Mouse (Mus musculus): ENCODE measurements around the gene Fndc8. TPM values are rescaled to one million over a fixed set of nuclear protein-coding genes. Genes with fewer than 3 reads are reported as not detected.

The Fndc8 gene
- 0.24 TPM for polyA plus RNA-seq (2017; shearing (Covaris generic))

GRCm38 (mm10) chr11:82891936-82892335 is at the start of gene Fndc8:
Gene Fndc8, plus strand, starts transcription at chr11:82892124.

GRCm38 (mm10) chr11:82871031-82871446 is 20.9 kb upstream of the Fndc8 start, which contains the start of gene Rffl:
Gene Rffl, minus strand, starts transcription at chr11:82871210.

GRCm38 (mm10) chr11:82890342-82890762 is 1.6 kb upstream of the Fndc8 start, which contains the start of gene Rad51d:
Gene Rad51d, minus strand, starts transcription at chr11:82890614.

GRCm38 (mm10) chr11:82907651-82908607 is 16.0 kb downstream of the Fndc8 start, which contains the start of gene Nle1:
Gene Nle1, minus strand, starts transcription at chr11:82908411.

GRCm38 (mm10) chr11:82910250-82910649 is 18.3 kb downstream of the Fndc8 start, which contains the start of gene Unc45b:
Gene Unc45b, plus strand, starts transcription at chr11:82910550.

Other genes starting within 250 kb of the Fndc8 start
- gene Cct6b, start 127.8 kb upstream of the Fndc8 start, polyA plus RNA-seq (2017; shearing (Covaris generic)), result 0.15 TPM
- gene Zfp830, start 127.8 kb upstream of the Fndc8 start, polyA plus RNA-seq (2017; shearing (Covaris generic)), result 37.4 TPM
- 40.9 TPM for gene Lig3, start 111.0 kb upstream of the Fndc8 start, polyA plus RNA-seq (2017; shearing (Covaris generic))
- 13.2 TPM for gene Rffl, start 20.9 kb upstream of the Fndc8 start, polyA plus RNA-seq (2017; shearing (Covaris generic))
- gene Rad51d, start 1.5 kb upstream of the Fndc8 start, polyA plus RNA-seq (2017; shearing (Covaris generic)), result 35.0 TPM
- gene Nle1, start 16.3 kb downstream of the Fndc8 start, polyA plus RNA-seq (2017; shearing (Covaris generic)), result 36.6 TPM
- not detected for gene Unc45b, start 18.4 kb downstream of the Fndc8 start, polyA plus RNA-seq (2017; shearing (Covaris generic))
- 53.0 TPM for gene Slfn5, start 59.2 kb downstream of the Fndc8 start, polyA plus RNA-seq (2017; shearing (Covaris generic))
- gene Slfn9, start 99.7 kb downstream of the Fndc8 start, polyA plus RNA-seq (2017; shearing (Covaris generic)), result 23.4 TPM
- gene Slfn8, start 128.7 kb downstream of the Fndc8 start, polyA plus RNA-seq (2017; shearing (Covaris generic)), result 148 TPM
- 617 TPM for gene Slfn2, start 173.0 kb downstream of the Fndc8 start, polyA plus RNA-seq (2017; shearing (Covaris generic))
- gene Slfn1, start 224.7 kb downstream of the Fndc8 start, polyA plus RNA-seq (2017; shearing (Covaris generic)), result 239 TPM

All from activated CD4-positive, CD25-positive, alpha-beta regulatory T cell, adult 9 weeks (primary cell).